Mouse (Mus musculus) left cerebral cortex, adult 2 months (tissue): ENCODE data around the gene Rbm47. TPM values are rescaled to one million over a fixed set of nuclear protein-coding genes. Genes with fewer than 3 reads are reported as not detected.
"Not testable (repeated sequence)": the region's sequence is repeated elsewhere in the genome, so short reads cannot be mapped to it uniquely, and the experiment has no call there.

ENCODE experiments used
- DNase-seq, 2 experiments: peaks; one replicate each; pipeline ENCODE4 v3.0.0; 2021 to 2022; ENCODE audit warnings: low spot score in 2 of 2, mixed read lengths in 1 of 2; ENCODE audit errors: extremely low spot score in 1 of 2
- H3K27ac ChIP-seq: fragments of 200-600 bp; 2 replicates; pipeline ENCODE4 v1.8.1; 2022
- H3K4me3 ChIP-seq: fragments of 200-600 bp; 2 replicates; pipeline ENCODE4 v1.8.1; 2022
- CTCF ChIP-seq: fragments of 200-600 bp; IDR thresholded peaks from 2 replicates; pipeline ENCODE4 v1.8.1; 2022; ENCODE audit warnings: antibody characterized with exemption, mild to moderate bottlenecking, moderate library complexity
- intact Hi-C: fragments of 180-260 bp; cut with DNase I; formaldehyde crosslinking; loops from one replicate; pipeline ENCODE4 v1.15.1; 2025
- total RNA-seq, 2 experiments: library from RNA; stranded (reverse); gene quantifications; 2 replicates each; pipeline ENCODE4 v1.2.3; 2021

Gene Rbm47
- total RNA-seq, 2 experiments from 2014 or later, result 1.2 to 1.5 TPM

- intact Hi-C loops, result no loop called here
- TF ChIP-seq CTCF, result no peak
- DNase-seq, result peak; percentile 18 to 25
- Histone ChIP-seq H3K4me3 (no peak overlapping the region), H3K27ac (no peak overlapping the region)
These were observed 17.7 kb upstream of the Rbm47 start for GRCm38 (mm10) chr5:66190481-66191184.

GRCm38 (mm10) chr5:66188591-66188990 lies 15.7 kb upstream of the Rbm47 start:
- intact Hi-C loops, result not testable (repeated sequence)

GRCm38 (mm10) chr5:66182156-66182555 lies 9.2 kb upstream of the Rbm47 start:
- Histone ChIP-seq H3K4me3 (no peak overlapping the region), H3K27ac (no peak overlapping the region)
- DNase-seq, result no peak
- intact Hi-C loops, result no loop called here
- TF ChIP-seq CTCF, result no peak

More at GRCm38 (mm10) chr5:66188591-66188990, 15.7 kb upstream of the Rbm47 start:
- H3K27ac ChIP-seq, H3K4me3 ChIP-seq, DNase-seq: not testable (repeated sequence)

GRCm38 (mm10) chr5:66174160-66174837 lies 1.4 kb upstream of the Rbm47 start:
- Histone ChIP-seq H3K27ac (no peak overlapping the region), H3K4me3 (no peak overlapping the region)
- intact Hi-C loops, result no loop called here
- no peak for TF ChIP-seq CTCF
- no peak for DNase-seq

GRCm38 (mm10) chr5:66170591-66170990 lies 2.3 kb downstream of the Rbm47 start:
- intact Hi-C loops, result no loop called here
- Histone ChIP-seq H3K4me3 (no peak overlapping the region), H3K27ac (no peak overlapping the region)
- no peak for DNase-seq
- no peak for TF ChIP-seq CTCF

GRCm38 (mm10) chr5:66169099-66169485 lies 3.8 kb downstream of the Rbm47 start:
- no peak overlapping the region for H3K4me3 ChIP-seq
- intact Hi-C loops, result no loop called here
- no peak for DNase-seq
- TF ChIP-seq CTCF, result no peak
- H3K27ac ChIP-seq, result no peak overlapping the region

- Histone ChIP-seq H3K27ac (no peak overlapping the region), H3K4me3 (no peak overlapping the region)
- TF ChIP-seq CTCF, result no peak
- intact Hi-C loops, result no loop called here
- no peak for DNase-seq
These were observed 4.3 kb downstream of the Rbm47 start for GRCm38 (mm10) chr5:66168462-66169098.

GRCm38 (mm10) chr5:66166931-66167330 lies 6.0 kb downstream of the Rbm47 start:
- no peak for DNase-seq
- no peak for TF ChIP-seq CTCF

GRCm38 (mm10) chr5:66166193-66166629 lies 6.7 kb downstream of the Rbm47 start:
- Histone ChIP-seq H3K4me3 (no peak overlapping the region), H3K27ac (no peak overlapping the region)
- TF ChIP-seq CTCF, result no peak
- intact Hi-C loops, result no loop called here
- no peak for DNase-seq

More at GRCm38 (mm10) chr5:66166931-66167330, 6.0 kb downstream of the Rbm47 start:
- Histone ChIP-seq H3K27ac (no peak overlapping the region), H3K4me3 (no peak overlapping the region)
- intact Hi-C loops, result no loop called here

GRCm38 (mm10) chr5:66165748-66166147 lies 7.2 kb downstream of the Rbm47 start:
- intact Hi-C loops, result no loop called here
- Histone ChIP-seq H3K4me3 (no peak overlapping the region), H3K27ac (no peak overlapping the region)
- DNase-seq, result no peak
- TF ChIP-seq CTCF, result no peak

GRCm38 (mm10) chr5:66156431-66156962 lies 16.4 kb downstream of the Rbm47 start:
- intact Hi-C loops, result no loop called here
- DNase-seq, result no peak
- TF ChIP-seq CTCF, result no peak
- Histone ChIP-seq H3K27ac (no peak overlapping the region), H3K4me3 (no peak overlapping the region)

- DNase-seq, result no peak
- intact Hi-C loops, result no loop called here
- H3K27ac ChIP-seq, result no peak overlapping the region
- TF ChIP-seq CTCF, result no peak
- no peak overlapping the region for H3K4me3 ChIP-seq
These were observed 18.3 kb downstream of the Rbm47 start for GRCm38 (mm10) chr5:66154616-66155015.
